Mouse (Mus musculus): ENCODE results near the gene Zfp326.

The Zfp326 gene

GRCm38 (mm10) chr5:105876068-105876924 is at the start of gene Zfp326:
Gene Zfp326 (plus strand): TSS chr5:105876565.
- CTCF ChIA-PET, result interaction anchor here (1.0 kb wide), 1 partner anchor 380 kb away, joined by 4 read pairs; no protein-coding TSS in a partner anchor

GRCm38 (mm10) chr5:105826916-105827510 is 49.4 kb upstream of the Zfp326 start:
- CTCF ChIA-PET, result no interaction called here

- CTCF ChIA-PET, result interaction anchor here (0.7 kb wide), 1 partner anchor 130 kb away, joined by 3 read pairs; no protein-coding TSS in a partner anchor
Measured at GRCm38 (mm10) chr5:105828050-105828449, 48.3 kb upstream of the Zfp326 start.

GRCm38 (mm10) chr5:105829008-105829586 is 47.3 kb upstream of the Zfp326 start:
- CTCF ChIA-PET, result no interaction called here

GRCm38 (mm10) chr5:105832140-105832539 is 44.2 kb upstream of the Zfp326 start:
- CTCF ChIA-PET, result interaction anchor here (0.6 kb wide), 1 partner anchor 1609 kb away, joined by 7 read pairs; no protein-coding TSS in a partner anchor

- CTCF ChIA-PET, result no interaction called here
Measured at GRCm38 (mm10) chr5:105833923-105834322, 42.4 kb upstream of the Zfp326 start.

- CTCF ChIA-PET, result no interaction called here
Measured at GRCm38 (mm10) chr5:105836006-105836405, 40.4 kb upstream of the Zfp326 start.

- CTCF ChIA-PET, result no interaction called here
Measured at GRCm38 (mm10) chr5:105839740-105840310, 36.5 kb upstream of the Zfp326 start.

- CTCF ChIA-PET, result no interaction called here
Measured at GRCm38 (mm10) chr5:105844044-105844753, 32.2 kb upstream of the Zfp326 start.

- CTCF ChIA-PET, result no interaction called here
Measured at GRCm38 (mm10) chr5:105845041-105845440, 31.3 kb upstream of the Zfp326 start.

- CTCF ChIA-PET, result no interaction called here
Measured at GRCm38 (mm10) chr5:105847726-105848125, 28.6 kb upstream of the Zfp326 start.

GRCm38 (mm10) chr5:105849222-105849621 is 27.1 kb upstream of the Zfp326 start:
- CTCF ChIA-PET, result no interaction called here

- CTCF ChIA-PET, result no interaction called here
Measured at GRCm38 (mm10) chr5:105849643-105850042, 26.7 kb upstream of the Zfp326 start.

GRCm38 (mm10) chr5:105853271-105853670 is 23.1 kb upstream of the Zfp326 start:
- CTCF ChIA-PET, result no interaction called here

- CTCF ChIA-PET, result no interaction called here
Measured at GRCm38 (mm10) chr5:105857486-105857885, 18.9 kb upstream of the Zfp326 start.

- CTCF ChIA-PET, result interaction anchor here (0.6 kb wide), 1 partner anchor 181 kb away, joined by 4 read pairs; no protein-coding TSS in a partner anchor
Measured at GRCm38 (mm10) chr5:105858754-105859694, 17.3 kb upstream of the Zfp326 start.

- CTCF ChIA-PET, result interaction anchor here (0.6 kb wide), 1 partner anchor 182 kb away, joined by 4 read pairs; no protein-coding TSS in a partner anchor
Measured at GRCm38 (mm10) chr5:105859716-105860460, 16.5 kb upstream of the Zfp326 start.

- CTCF ChIA-PET, result no interaction called here
Measured at GRCm38 (mm10) chr5:105860461-105860835, 15.9 kb upstream of the Zfp326 start.

GRCm38 (mm10) chr5:105861616-105862015 is 14.7 kb upstream of the Zfp326 start:
- CTCF ChIA-PET, result no interaction called here
